Mouse (Mus musculus): ENCODE data around the gene Mymx. TPM values are rescaled to one million over a fixed set of nuclear protein-coding genes. Genes with fewer than 3 reads are reported as not detected.

Mymx gene
- polyA plus RNA-seq, 1 experiment from 2014 or later = 4.8 TPM

DNA sequence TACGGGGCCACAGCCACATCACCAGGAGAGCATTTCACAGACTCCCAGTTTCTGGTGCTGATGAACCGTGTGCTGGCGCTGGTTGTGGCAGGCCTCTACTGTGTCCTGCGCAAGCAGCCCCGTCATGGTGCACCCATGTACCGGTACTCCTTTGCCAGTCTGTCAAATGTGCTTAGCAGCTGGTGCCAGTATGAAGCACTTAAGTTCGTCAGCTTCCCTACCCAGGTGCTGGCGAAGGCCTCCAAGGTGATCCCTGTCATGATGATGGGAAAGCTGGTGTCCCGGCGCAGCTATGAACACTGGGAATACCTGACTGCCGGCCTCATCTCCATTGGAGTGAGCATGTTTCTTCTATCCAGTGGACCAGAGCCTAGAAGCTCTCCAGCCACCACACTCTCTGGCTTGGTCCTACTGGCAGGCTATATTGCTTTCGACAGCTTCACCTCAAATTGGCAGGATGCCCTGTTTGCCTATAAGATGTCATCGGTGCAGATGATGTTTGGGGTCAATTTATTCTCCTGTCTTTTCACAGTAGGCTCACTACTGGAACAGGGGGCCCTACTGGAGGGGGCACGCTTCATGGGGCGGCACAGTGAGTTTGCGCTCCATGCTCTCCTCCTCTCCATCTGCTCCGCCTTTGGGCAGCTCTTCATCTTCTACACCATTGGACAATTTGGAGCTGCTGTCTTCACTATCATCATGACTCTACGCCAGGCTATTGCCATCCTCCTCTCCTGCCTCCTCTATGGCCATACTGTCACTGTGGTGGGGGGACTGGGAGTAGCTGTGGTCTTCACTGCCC, 35.3 kb downstream of the Mymx start:
- no peaks in the 10 kb centered on the region for H3K27me3 ChIP-seq (ENCODE audit: control insufficient read depth, insufficient read depth, low read length)
- WGBS = 77% methylated on average over 18 of the region's 18 CpGs
- DNase-seq (ENCODE audit: low spot score) (no peak), ATAC-seq (ENCODE audit: insufficient number of reproducible peaks, low FRiP score, low TSS enrichment, low read depth) (no peak)
- no peak overlapping the region for H3K9ac ChIP-seq (ENCODE audit: low read length)
- peaks cover 17% of the 10 kb centered on the region for H3K4me1 ChIP-seq (ENCODE audit: control insufficient read depth, insufficient read depth, low read length)
- H3K27ac ChIP-seq (replicated peaks; ENCODE audit: low read depth, low read length) = no peak overlapping the region; the same call in 1 of the 2 replicates
- H3K9me3 ChIP-seq (ENCODE audit: control insufficient read depth, low read length) = no peaks in the 10 kb centered on the region
- H3K4me3 ChIP-seq (ENCODE audit: low read depth, low read length) = 0 out of 2 replicates have a peak overlapping the region, but pooled peaks have one; percentile 5
- peaks cover 44% of the 10 kb centered on the region for H3K36me3 ChIP-seq (ENCODE audit: control insufficient read depth, insufficient read depth, low read length)
- no peak overlapping the region for H3K4me2 ChIP-seq (ENCODE audit: low read depth, severe bottlenecking)

DNA sequence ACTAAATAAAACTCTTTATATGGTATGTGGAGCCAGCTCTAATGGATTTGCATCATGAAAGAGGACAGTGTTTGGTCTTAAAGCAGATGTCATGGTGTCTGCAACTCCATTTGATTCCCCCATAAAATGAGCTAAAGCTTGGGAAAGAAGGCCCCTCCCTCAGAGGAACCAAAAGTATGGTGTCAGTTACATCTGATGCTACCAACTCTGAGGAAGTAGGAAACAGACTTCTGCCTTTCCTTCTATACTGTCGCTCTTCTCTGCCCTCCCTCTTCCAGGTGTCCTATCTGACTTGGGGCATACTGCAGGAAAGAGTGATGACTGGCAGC, 35.9 kb downstream of the Mymx start:
- no peak for ATAC-seq (ENCODE audit: insufficient number of reproducible peaks, low FRiP score, low TSS enrichment, low read depth)
- DNase-seq (ENCODE audit: low spot score) = no peak
- H3K27ac ChIP-seq (replicated peaks; ENCODE audit: low read depth, low read length) = no peak overlapping the region
- H3K4me2 ChIP-seq (ENCODE audit: low read depth, severe bottlenecking) = no peak overlapping the region
- peaks cover 38% of the 10 kb centered on the region for H3K36me3 ChIP-seq (ENCODE audit: control insufficient read depth, insufficient read depth, low read length)
- no peaks in the 10 kb centered on the region for H3K9me3 ChIP-seq (ENCODE audit: control insufficient read depth, low read length)
- H3K4me3 ChIP-seq (ENCODE audit: low read depth, low read length) = no peak overlapping the region
- peaks cover 16% of the 10 kb centered on the region for H3K4me1 ChIP-seq (ENCODE audit: control insufficient read depth, insufficient read depth, low read length)
- H3K9ac ChIP-seq (ENCODE audit: low read length) = no peak overlapping the region
- H3K27me3 ChIP-seq (ENCODE audit: control insufficient read depth, insufficient read depth, low read length) = no peaks in the 10 kb centered on the region
- WGBS = 79% methylated on average over 1 of the region's 1 CpGs

GRCm38 (mm10) chr17:45565103-45565502, 36.8 kb downstream of the Mymx start:
- H3K9ac ChIP-seq (ENCODE audit: low read length) = peak overlapping the region; percentile 82
- H3K4me1 ChIP-seq (ENCODE audit: control insufficient read depth, insufficient read depth, low read length) = peaks cover 12% of the 10 kb centered on the region
- 95% methylated on average over 11 of the region's 11 CpGs for WGBS
- H3K4me2 ChIP-seq (ENCODE audit: low read depth, severe bottlenecking) = peak overlapping the region; percentile 93
- no peaks in the 10 kb centered on the region for H3K27me3 ChIP-seq (ENCODE audit: control insufficient read depth, insufficient read depth, low read length)
- no peaks in the 10 kb centered on the region for H3K9me3 ChIP-seq (ENCODE audit: control insufficient read depth, low read length)
- no peak for ATAC-seq (ENCODE audit: insufficient number of reproducible peaks, low FRiP score, low TSS enrichment, low read depth)
- H3K36me3 ChIP-seq (ENCODE audit: control insufficient read depth, insufficient read depth, low read length) = peaks cover 29% of the 10 kb centered on the region
- peak overlapping the region; percentile 85 for H3K4me3 ChIP-seq (ENCODE audit: low read depth, low read length)
- DNase-seq (ENCODE audit: low spot score) = no peak
- H3K27ac ChIP-seq (replicated peaks; ENCODE audit: low read depth, low read length) = peak overlapping the region; percentile 68; the same call in 1 of the 2 replicates

DNA sequence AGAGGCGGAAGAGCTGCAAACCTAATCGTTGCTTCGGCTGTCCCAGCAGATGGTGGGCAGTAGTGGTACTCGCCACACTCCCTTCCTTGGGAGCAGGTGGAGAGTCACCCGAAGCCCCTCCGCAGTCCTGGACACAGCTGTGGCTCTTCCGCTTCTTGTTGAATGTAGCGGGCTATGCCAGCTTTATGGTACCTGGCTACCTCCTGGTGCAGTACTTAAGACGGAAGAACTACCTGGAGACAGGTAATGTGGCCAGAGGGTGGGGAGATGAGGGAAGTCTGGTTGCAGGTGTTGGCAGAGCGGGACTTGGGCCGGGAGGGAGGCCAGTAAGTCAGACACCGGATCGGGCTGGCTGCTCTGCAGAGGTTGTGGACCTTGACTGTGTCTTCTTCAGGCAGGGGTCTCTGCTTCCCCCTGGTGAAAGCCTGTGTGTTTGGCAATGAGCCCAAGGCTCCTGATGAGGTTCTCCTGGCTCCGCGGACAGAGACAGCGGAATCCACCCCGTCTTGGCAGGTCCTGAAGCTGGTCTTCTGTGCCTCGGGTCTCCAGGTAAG, 37.3 kb downstream of the Mymx start:
- DNase-seq (ENCODE audit: low spot score) = no peak
- H3K9me3 ChIP-seq (ENCODE audit: control insufficient read depth, low read length) = no peaks in the 10 kb centered on the region
- peak overlapping the region; percentile 85 for H3K4me3 ChIP-seq (ENCODE audit: low read depth, low read length)
- peak overlapping the region; percentile 93 for H3K4me2 ChIP-seq (ENCODE audit: low read depth, severe bottlenecking)
- peaks cover 12% of the 10 kb centered on the region for H3K4me1 ChIP-seq (ENCODE audit: control insufficient read depth, insufficient read depth, low read length)
- no peak for ATAC-seq (ENCODE audit: insufficient number of reproducible peaks, low FRiP score, low TSS enrichment, low read depth)
- H3K27me3 ChIP-seq (ENCODE audit: control insufficient read depth, insufficient read depth, low read length) = no peaks in the 10 kb centered on the region
- WGBS = 13% methylated on average over 18 of the region's 18 CpGs
- peaks cover 24% of the 10 kb centered on the region for H3K36me3 ChIP-seq (ENCODE audit: control insufficient read depth, insufficient read depth, low read length)
- H3K27ac ChIP-seq (replicated peaks; ENCODE audit: low read depth, low read length) = peak overlapping the region; percentile 68; the same call in 1 of the 2 replicates
- peak overlapping the region; percentile 82 for H3K9ac ChIP-seq (ENCODE audit: low read length)

- Histone ChIP-seq H3K4me2 (ENCODE audit: low read depth, severe bottlenecking) (peak within 1 kb of the TSS; percentile 93), H3K36me3 (ENCODE audit: control insufficient read depth, insufficient read depth, low read length) (peaks cover 17% of the 10 kb centered on the region), H3K9me3 (ENCODE audit: control insufficient read depth, low read length) (no peaks in the 10 kb centered on the region), H3K27ac (replicated peaks; ENCODE audit: low read depth, low read length) (peak within 1 kb of the TSS; percentile 68; the same call in 1 of the 2 replicates), H3K9ac (ENCODE audit: low read length) (peak within 1 kb of the TSS; percentile 82), H3K4me1 (ENCODE audit: control insufficient read depth, insufficient read depth, low read length) (peaks cover 16% of the 10 kb centered on the region), H3K27me3 (ENCODE audit: control insufficient read depth, insufficient read depth, low read length) (no peaks in the 10 kb centered on the region), H3K4me3 (ENCODE audit: low read depth, low read length) (peak within 1 kb of the TSS; percentile 85)
- under 1% methylated on average over 58 of the region's 61 CpGs for WGBS
- ATAC-seq (ENCODE audit: insufficient number of reproducible peaks, low FRiP score, low TSS enrichment, low read depth) = peak; percentile 78
- peak; percentile 95 for DNase-seq (ENCODE audit: low spot score)
Measured at GRCm38 (mm10) chr17:45563655-45564530, 38.0 kb downstream of the Mymx start, which contains the start of gene Slc35b2. Gene Slc35b2 (plus strand): TSS chr17:45563874.

DNA sequence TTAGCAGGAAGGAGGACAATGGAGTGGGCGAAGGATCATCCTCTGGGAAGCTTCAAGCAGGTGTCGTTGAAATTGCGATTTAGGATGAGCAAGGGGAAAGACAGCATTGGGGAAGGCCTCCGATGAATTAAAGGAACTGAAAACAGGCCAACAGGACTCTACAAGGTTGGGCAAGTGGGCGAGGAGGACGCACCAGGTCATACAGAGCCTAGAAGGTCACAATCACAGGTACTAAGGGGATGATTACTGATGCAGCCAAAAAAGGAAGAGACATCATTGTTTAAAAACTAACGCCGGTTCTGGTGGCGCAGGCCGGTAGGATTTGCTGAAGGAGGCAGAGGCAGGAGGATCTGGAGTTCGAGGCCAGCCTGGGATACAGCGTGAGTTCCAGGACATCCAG, 38.7 kb downstream of the Mymx start:
- WGBS = 81% methylated on average over 12 of the region's 12 CpGs
- Histone ChIP-seq H3K9me3 (ENCODE audit: control insufficient read depth, low read length) (no peaks in the 10 kb centered on the region), H3K4me2 (ENCODE audit: low read depth, severe bottlenecking) (no peak overlapping the region), H3K4me1 (ENCODE audit: control insufficient read depth, insufficient read depth, low read length) (peaks cover 16% of the 10 kb centered on the region), H3K9ac (ENCODE audit: low read length) (no peak overlapping the region), H3K36me3 (ENCODE audit: control insufficient read depth, insufficient read depth, low read length) (peaks cover 12% of the 10 kb centered on the region), H3K27ac (replicated peaks; ENCODE audit: low read depth, low read length) (no peak overlapping the region), H3K27me3 (ENCODE audit: control insufficient read depth, insufficient read depth, low read length) (no peaks in the 10 kb centered on the region), H3K4me3 (ENCODE audit: low read depth, low read length) (peak overlapping the region; percentile 85; the same call in 1 of the 2 replicates)
- DNase-seq (ENCODE audit: low spot score) (no peak), ATAC-seq (ENCODE audit: insufficient number of reproducible peaks, low FRiP score, low TSS enrichment, low read depth) (no peak)

DNA sequence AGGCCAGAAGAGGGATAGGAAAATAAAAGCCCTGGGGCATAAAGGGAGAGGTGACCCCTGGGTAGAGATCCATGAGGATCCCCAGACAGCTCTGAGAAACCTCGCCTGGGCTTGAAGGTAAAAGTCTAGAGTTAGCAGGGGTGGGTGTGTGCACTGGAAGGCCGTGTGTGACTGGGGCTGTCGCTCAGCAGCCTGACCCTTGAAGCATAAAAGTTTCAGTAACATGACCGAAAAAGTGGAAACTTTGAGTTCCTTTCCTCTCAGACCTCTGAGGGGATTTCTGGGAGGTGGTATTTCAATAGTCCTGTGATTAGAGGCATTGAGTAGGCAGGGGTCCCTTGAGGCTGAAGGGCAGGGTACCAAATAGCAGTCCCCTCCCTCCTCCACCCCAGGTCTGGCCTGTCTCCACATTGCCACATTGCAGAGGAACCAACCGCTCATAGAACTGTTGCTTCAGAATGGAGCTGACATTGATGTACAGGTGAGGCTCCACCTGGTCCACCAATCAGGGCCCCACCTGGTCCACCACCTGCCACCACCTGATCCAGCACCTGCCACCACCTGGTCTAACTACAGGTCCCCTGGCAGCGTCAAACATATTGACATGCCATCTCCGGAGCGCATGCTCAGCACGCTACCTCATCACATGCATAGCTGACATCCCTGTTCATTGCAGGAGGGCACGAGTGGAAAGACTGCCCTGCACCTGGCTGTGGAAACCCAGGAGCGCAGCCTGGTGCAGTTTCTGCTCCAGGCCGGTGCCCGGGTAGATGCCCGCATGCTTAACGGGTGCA, 42.0 kb downstream of the Mymx start:
- H3K27ac ChIP-seq (replicated peaks; ENCODE audit: low read depth, low read length) = no peak overlapping the region
- H3K4me3 ChIP-seq (ENCODE audit: low read depth, low read length) = no peak overlapping the region
- no peak overlapping the region for H3K4me2 ChIP-seq (ENCODE audit: low read depth, severe bottlenecking)
- H3K27me3 ChIP-seq (ENCODE audit: control insufficient read depth, insufficient read depth, low read length) = peaks cover 9% of the 10 kb centered on the region; the same call in 1 of the 2 replicates
- ATAC-seq (ENCODE audit: insufficient number of reproducible peaks, low FRiP score, low TSS enrichment, low read depth) (no peak), DNase-seq (ENCODE audit: low spot score) (no peak)
- no peaks in the 10 kb centered on the region for H3K36me3 ChIP-seq (ENCODE audit: control insufficient read depth, insufficient read depth, low read length)
- WGBS = 87% methylated on average over 15 of the region's 15 CpGs
- no peaks in the 10 kb centered on the region for H3K9me3 ChIP-seq (ENCODE audit: control insufficient read depth, low read length)
- H3K9ac ChIP-seq (ENCODE audit: low read length) = no peak overlapping the region
- H3K4me1 ChIP-seq (ENCODE audit: control insufficient read depth, insufficient read depth, low read length) = peaks cover 8% of the 10 kb centered on the region

All from limb, embryonic 11.5 days (tissue).